Mouse (Mus musculus) NIH3T3 (cell line): ENCODE measurements around the gene Tmem91.

Source experiments
- DNase-seq: peaks from one replicate; pipeline ENCODE4 v3.0.0-alpha.2; 2012; ENCODE audit warnings: low read depth

The Tmem91 gene

GRCm38 (mm10) chr7:25699851-25700250 lies 24.9 kb upstream of the Tmem91 start:
- DNase-seq: no peak

- DNase-seq: no peak
Measured at GRCm38 (mm10) chr7:25694104-25694503, 19.1 kb upstream of the Tmem91 start.

GRCm38 (mm10) chr7:25690051-25690450 lies 15.1 kb upstream of the Tmem91 start:
- DNase-seq: no peak

- no peak for DNase-seq
Measured at GRCm38 (mm10) chr7:25689603-25690021, 14.6 kb upstream of the Tmem91 start.

- DNase-seq: peak; percentile 77
Measured at GRCm38 (mm10) chr7:25688810-25689586, 14.0 kb upstream of the Tmem91 start.

GRCm38 (mm10) chr7:25687811-25688401 lies 12.9 kb upstream of the Tmem91 start:
- DNase-seq: peak; percentile 59

GRCm38 (mm10) chr7:25686680-25687531 lies 11.9 kb upstream of the Tmem91 start, which contains the start of gene Tgfb1:
TSS of gene Tgfb1 (plus strand) at chr7:25687002.
- DNase-seq: peak; percentile 86

GRCm38 (mm10) chr7:25685926-25686470 lies 11.0 kb upstream of the Tmem91 start:
- DNase-seq: no peak

GRCm38 (mm10) chr7:25684659-25685058 lies 9.7 kb upstream of the Tmem91 start:
- no peak for DNase-seq

- no peak for DNase-seq
Measured at GRCm38 (mm10) chr7:25683474-25684180, 8.7 kb upstream of the Tmem91 start.

GRCm38 (mm10) chr7:25681341-25682231 lies 6.6 kb upstream of the Tmem91 start:
- DNase-seq: no peak

- DNase-seq: peak; percentile 97
Measured at GRCm38 (mm10) chr7:25680514-25681258, 5.7 kb upstream of the Tmem91 start, which contains the start of gene B9d2. TSS of gene B9d2 (plus strand) at chr7:25680780.

- peak; percentile 66 for DNase-seq
Measured at GRCm38 (mm10) chr7:25679971-25680370, 5.0 kb upstream of the Tmem91 start.

- DNase-seq: no peak
Measured at GRCm38 (mm10) chr7:25677013-25677412, 2.0 kb upstream of the Tmem91 start.

- DNase-seq: peak; percentile 74
Measured at GRCm38 (mm10) chr7:25676085-25676781, 1.3 kb upstream of the Tmem91 start.

GRCm38 (mm10) chr7:25675405-25675804 lies 439 bp upstream of the Tmem91 start:
- no peak for DNase-seq

GRCm38 (mm10) chr7:25674297-25674696 lies 669 bp downstream of the Tmem91 start:
- no peak for DNase-seq

GRCm38 (mm10) chr7:25672442-25672841 lies 2.5 kb downstream of the Tmem91 start:
- peak; percentile 16 for DNase-seq

GRCm38 (mm10) chr7:25671686-25672085 lies 3.3 kb downstream of the Tmem91 start:
- DNase-seq: no peak
